Mouse (Mus musculus) kidney, postnatal 10 days (tissue): ENCODE measurements at regions not wholly inside any gene's neighbourhood (a gene's known extent, or its start where the extent isn't known, plus 50 kb on each side); places are given as distances from the start of the nearest gene placed in this dataset.

ENCODE experiments used
- DNase-seq: peaks from one replicate; pipeline ENCODE4 v3.0.0; 2021; ENCODE audit warnings: mixed read lengths

GRCm38 (mm10) chr11:32976572-32976971, 152.2 kb upstream of the Smim23 start:
- DNase-seq: no peak

GRCm38 (mm10) chr11:32973453-32973852, 149.0 kb upstream of the Smim23 start:
- DNase-seq: no peak

GRCm38 (mm10) chr11:32965418-32965817, 141.0 kb upstream of the Smim23 start:
- DNase-seq: no peak

GRCm38 (mm10) chr11:32963625-32964293, 139.4 kb upstream of the Smim23 start:
- no peak for DNase-seq

- peak; percentile 33 for DNase-seq
These were observed 137.2 kb upstream of the Smim23 start for GRCm38 (mm10) chr11:32961600-32961999.

GRCm38 (mm10) chr11:32958961-32959360, 134.6 kb upstream of the Smim23 start:
- DNase-seq: peak; percentile 35

GRCm38 (mm10) chr11:32956993-32957392, 132.6 kb upstream of the Smim23 start:
- DNase-seq: peak; percentile 63

- no peak for DNase-seq
These were observed 127.9 kb upstream of the Smim23 start for GRCm38 (mm10) chr11:32952271-32952670.

- no peak for DNase-seq
These were observed 123.7 kb upstream of the Smim23 start for GRCm38 (mm10) chr11:32948132-32948531.

- peak; percentile 56 for DNase-seq
These were observed 122.1 kb upstream of the Smim23 start for GRCm38 (mm10) chr11:32946481-32947001.

GRCm38 (mm10) chr11:32945071-32945470, 120.7 kb upstream of the Smim23 start:
- DNase-seq: no peak

- DNase-seq: no peak
These were observed 117.1 kb upstream of the Smim23 start for GRCm38 (mm10) chr11:32941331-32942009.

GRCm38 (mm10) chr11:32939102-32939501, 114.7 kb upstream of the Smim23 start:
- no peak for DNase-seq

- DNase-seq: no peak
These were observed 112.8 kb upstream of the Smim23 start for GRCm38 (mm10) chr11:32937167-32937566.

GRCm38 (mm10) chr11:32931928-32932327, 107.5 kb upstream of the Smim23 start:
- DNase-seq: no peak

- DNase-seq: peak; percentile 22
These were observed 106.6 kb upstream of the Smim23 start for GRCm38 (mm10) chr11:32931018-32931417.

GRCm38 (mm10) chr11:32928837-32929236, 104.4 kb upstream of the Smim23 start:
- no peak for DNase-seq

- peak; percentile 43 for DNase-seq
These were observed 101.2 kb upstream of the Smim23 start for GRCm38 (mm10) chr11:32925421-32926271.

- DNase-seq: no peak
These were observed 100.5 kb upstream of the Smim23 start for GRCm38 (mm10) chr11:32924932-32925331.

GRCm38 (mm10) chr11:32913071-32913470, 88.7 kb upstream of the Smim23 start:
- DNase-seq: no peak

GRCm38 (mm10) chr11:32911791-32912190, 87.4 kb upstream of the Smim23 start:
- no peak for DNase-seq

GRCm38 (mm10) chr11:32908723-32909411, 84.5 kb upstream of the Smim23 start:
- no peak for DNase-seq
